Mouse (Mus musculus) cerebellum, adult 2 months (tissue): ENCODE measurements around the gene Ttc30a2. TPM values are rescaled to one million over a fixed set of nuclear protein-coding genes. Genes with fewer than 3 reads are reported as not detected.
"Not testable (repeated sequence)": the region's sequence is repeated elsewhere in the genome, so short reads cannot be mapped to it uniquely, and the experiment has no call there.

Experiments
- DNase-seq, 2 experiments: peaks; one replicate each; pipeline ENCODE4 v3.0.0; 2021
- H3K27ac ChIP-seq: fragments of 200-500 bp; 2 replicates; pipeline ENCODE4 v1.5.1; 2012; ENCODE audit warnings: low read length, control low read depth, inconsistent platforms; ENCODE audit not compliant: insufficient read depth
- H3K27me3 ChIP-seq: fragments of 200-500 bp; 2 replicates; pipeline ENCODE4 v1.6.1; 2012; ENCODE audit warnings: inconsistent platforms, mild to moderate bottlenecking, low read length, moderate library complexity; ENCODE audit not compliant: control insufficient read depth, insufficient read depth
- H3K4me1 ChIP-seq: fragments of 200-500 bp; 2 replicates; pipeline ENCODE4 v1.6.1; 2011; ENCODE audit warnings: low read length; ENCODE audit not compliant: control insufficient read depth, insufficient read depth
- H3K4me3 ChIP-seq: fragments of 200-500 bp; replicated peaks from 2 replicates; pipeline ENCODE3; 2011; ENCODE audit warnings: mild to moderate bottlenecking, low read depth, low read length, control low read depth; ENCODE audit not compliant: insufficient read depth
- CTCF ChIP-seq: fragments of 200-500 bp; IDR thresholded peaks from 2 replicates; pipeline ENCODE4 v1.5.1; 2011; ENCODE audit warnings: low read depth, mild to moderate bottlenecking, control low read depth, low read length, moderate library complexity, borderline replicate concordance; ENCODE audit not compliant: insufficient read depth
- POLR2A ChIP-seq: fragments of 200-500 bp; IDR thresholded peaks from 2 replicates; pipeline ENCODE4 v1.6.1; 2011; ENCODE audit warnings: low read length, control low read depth, borderline replicate concordance; ENCODE audit not compliant: insufficient read depth
- whole genome bisulfite sequencing: fragments of 180-500 bp; shearing (Covaris S2); methylation state at CpG from one replicate; pipeline ENCODE4 v1.1.7; 2018; 5-methylcytosine and 5-hydroxymethylcytosine counted together
- polyA plus RNA-seq: library from polyadenylated mRNA; depleted of rRNA; stranded (reverse); fragments of >200 nt; gene quantifications from 2 replicates; pipeline ENCODE4 v1.2.3, GENCODE M21; 2012

The Ttc30a2 gene
- polyA plus RNA-seq, 1 experiment = 0.18 TPM

GRCm38 (mm10) chr2:75959183-75959849, 18.7 kb downstream of the Ttc30a2 start:
- WGBS = 21% methylated on average over 18 of the region's 18 CpGs
- peaks cover 3% of the 10 kb centered on the region; the same call in 1 of the 2 replicates for H3K4me1 ChIP-seq
- DNase-seq = no peak
- H3K27me3 ChIP-seq = no peaks in the 10 kb centered on the region; the same call in 1 of the 2 replicates
- no peak overlapping the region for H3K4me3 ChIP-seq
- no peak overlapping the region for H3K27ac ChIP-seq
- no peak for TF ChIP-seq POLR2A
- no peak for TF ChIP-seq CTCF

DNA sequence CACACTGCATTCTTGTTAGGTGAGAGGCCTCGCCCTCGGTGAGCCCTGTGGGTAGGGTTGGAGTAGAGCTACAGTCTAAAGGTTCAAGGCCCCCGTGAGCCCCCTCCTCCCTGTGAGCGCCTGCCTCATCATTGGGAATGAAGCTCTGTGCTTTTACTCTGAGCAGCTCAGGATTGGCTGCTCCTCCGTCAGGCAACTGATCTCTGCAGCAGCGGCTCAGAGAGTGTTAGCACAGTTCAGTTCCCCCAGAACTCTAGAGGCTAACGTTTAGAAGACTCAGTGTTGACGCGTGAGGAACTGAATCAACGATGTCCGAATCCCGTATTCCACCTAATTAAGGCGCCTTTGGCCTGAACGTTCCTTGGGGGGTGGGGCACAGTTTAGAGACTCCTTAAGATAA, 22.3 kb downstream of the Ttc30a2 start:
- WGBS = 67% methylated on average over 14 of the region's 14 CpGs
- no peaks in the 10 kb centered on the region; the same call in 1 of the 2 replicates for H3K27me3 ChIP-seq
- TF ChIP-seq POLR2A = no peak
- TF ChIP-seq CTCF = no peak
- peaks cover 3% of the 10 kb centered on the region; the same call in 1 of the 2 replicates for H3K4me1 ChIP-seq
- no peak overlapping the region for H3K4me3 ChIP-seq
- DNase-seq = no peak
- H3K27ac ChIP-seq = no peak overlapping the region

DNA sequence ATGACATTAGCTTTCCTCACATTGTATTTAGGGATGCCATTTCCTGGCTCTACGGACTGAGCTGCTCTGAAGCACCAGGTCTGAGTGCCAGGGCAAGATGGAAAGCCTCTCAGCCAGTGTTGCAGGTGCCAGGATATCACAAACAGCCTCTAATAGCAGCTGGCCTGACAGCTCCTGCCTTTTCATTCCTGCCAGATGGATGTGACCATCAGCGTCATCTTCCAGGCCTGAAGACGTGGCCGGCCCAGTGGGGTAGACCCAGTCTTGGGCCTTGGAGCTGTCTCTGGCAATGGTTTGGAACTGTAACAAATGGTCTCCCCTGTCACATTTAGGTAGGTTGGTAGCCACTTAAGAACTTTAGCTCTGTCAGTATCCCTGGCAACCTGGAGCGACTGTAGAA, 24.6 kb downstream of the Ttc30a2 start:
- Histone ChIP-seq H3K4me3 (no peak overlapping the region), H3K27ac (no peak overlapping the region), H3K27me3 (no peaks in the 10 kb centered on the region), H3K4me1 (no peaks in the 10 kb centered on the region)
- WGBS = 35% methylated on average over 5 of the region's 5 CpGs
- no peak for TF ChIP-seq CTCF
- no peak for TF ChIP-seq POLR2A
- DNase-seq = no peak

DNA sequence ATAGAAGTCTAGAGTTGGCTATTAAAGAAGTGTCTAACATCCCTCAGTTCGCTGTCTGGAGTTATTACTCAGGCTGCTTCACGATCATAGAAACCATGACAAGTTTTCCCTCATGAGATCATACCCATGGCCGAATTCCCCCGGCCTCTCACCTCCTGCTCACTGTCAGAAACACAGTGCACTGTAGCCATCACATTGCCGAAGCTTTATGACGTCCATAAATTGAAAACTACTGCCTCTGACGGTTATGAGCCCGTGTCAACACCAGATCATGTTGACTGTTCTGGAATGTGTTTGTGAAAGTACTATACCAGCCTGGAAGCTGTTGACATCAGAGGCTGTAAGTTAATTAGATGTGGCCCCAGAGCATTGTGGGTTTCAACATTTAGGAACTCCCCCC, 27.3 kb downstream of the Ttc30a2 start:
- 89% methylated on average over 8 of the region's 8 CpGs for WGBS
- no peak for TF ChIP-seq CTCF
- no peak for TF ChIP-seq POLR2A
- H3K27me3 ChIP-seq = no peaks in the 10 kb centered on the region
- H3K4me3 ChIP-seq = no peak overlapping the region
- no peak for DNase-seq
- no peak overlapping the region for H3K27ac ChIP-seq
- H3K4me1 ChIP-seq = no peaks in the 10 kb centered on the region

- H3K4me1 ChIP-seq = no peaks in the 10 kb centered on the region
- H3K27me3 ChIP-seq = no peaks in the 10 kb centered on the region
- peak within 1 kb of the TSS; percentile 74 for H3K4me3 ChIP-seq
- TF ChIP-seq POLR2A (no peak), CTCF (no peak)
- 2% methylated on average over 42 of the region's 42 CpGs for WGBS
- H3K27ac ChIP-seq = peak within 1 kb of the TSS; percentile 52
- peak; percentile 83 to 85 for DNase-seq
Measured at GRCm38 (mm10) chr2:75938117-75939063, 39.6 kb downstream of the Ttc30a2 start, which contains the start of gene Ttc30b. Gene Ttc30b, minus strand, starts transcription at chr2:75938585.

DNA sequence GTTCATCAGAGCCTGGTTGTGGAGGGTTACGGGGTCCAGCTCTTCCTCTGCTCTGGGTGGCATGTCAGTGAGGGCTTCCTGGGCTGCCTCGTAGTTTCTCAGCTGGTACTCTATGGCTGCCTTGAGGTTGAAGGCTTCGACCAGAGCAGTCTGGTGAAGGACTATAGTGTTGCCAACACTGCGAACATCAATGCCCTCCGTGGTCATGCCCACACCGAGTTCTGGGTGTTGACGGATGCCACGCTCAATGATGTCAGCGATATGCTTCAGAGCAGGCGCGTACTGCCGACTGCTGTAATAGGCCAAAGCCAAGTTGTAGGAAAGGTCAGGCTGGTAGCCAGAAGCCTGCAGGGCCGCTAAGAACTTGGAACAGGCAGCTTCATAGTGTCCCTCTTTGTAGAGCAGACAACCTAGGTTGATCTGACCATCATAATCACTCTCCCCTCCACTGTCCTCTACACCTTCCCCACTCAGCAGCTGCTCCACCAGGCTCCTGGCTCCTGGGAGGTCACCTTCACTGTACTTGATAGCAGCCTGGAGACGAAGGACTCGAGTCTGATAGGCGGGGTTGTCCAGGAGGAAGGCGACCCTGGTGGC, 40.4 kb downstream of the Ttc30a2 start:
- peak overlapping the region; percentile 48 for H3K4me3 ChIP-seq
- H3K27me3 ChIP-seq, H3K4me1 ChIP-seq: not testable (repeated sequence)
- H3K27ac ChIP-seq = peak overlapping the region; percentile 23; the same call in 1 of the 2 replicates
- WGBS = 18% methylated on average over 16 of the region's 17 CpGs
- DNase-seq = peak in 1 of 2 experiments; percentile 46

DNA sequence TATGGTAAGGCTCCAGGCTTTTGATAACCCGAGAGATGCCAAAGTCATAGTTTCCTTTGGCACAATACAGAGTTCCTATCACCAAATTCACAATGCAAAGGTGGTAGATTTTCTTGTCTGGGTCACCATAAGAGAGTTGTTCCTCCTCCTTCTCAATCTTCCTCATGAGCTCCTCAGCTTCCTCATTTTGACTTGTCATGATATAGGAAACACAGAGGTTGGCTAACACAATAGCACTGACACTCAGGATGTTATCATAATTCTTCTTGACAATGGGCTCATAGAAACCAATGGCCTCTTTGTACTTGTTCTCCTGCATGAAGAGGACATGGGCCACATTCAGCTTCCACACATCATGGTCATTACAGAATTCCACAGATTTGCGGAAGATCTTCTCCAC, 41.3 kb downstream of the Ttc30a2 start:
- WGBS = 97% methylated on average over 2 of the region's 2 CpGs
- not testable (repeated sequence) for H3K27ac ChIP-seq, H3K4me3 ChIP-seq, H3K27me3 ChIP-seq, DNase-seq, H3K4me1 ChIP-seq
